9 mouse cellular contexts compared by ENCODE assay signal in genomic region chr6:108532486-108533179, GRCm38 (mm10).
DNase-seq lines count a peak whose midpoint lies in the region; ATAC-seq and TF ChIP-seq lines count a peak whose summit lies in the region.
"Had no signal": no experiment of that assay in that cellular context is flagged by ENCODE, and none has a peak within 500 bp of the region (broad histone marks: within the 10 kb centered on the region; RNA-seq: fewer than 3 reads in every experiment).

No protein-coding gene starts in this region.

- H3K4me3 ChIP-seq in spleen, adult 2 months (ENCODE audit: extremely low read depth, insufficient read depth, insufficient read length) = no peak overlapping the region
- H3K4me3 ChIP-seq in liver, embryonic 13.5 days (replicated peaks) = no peak overlapping the region
- no peak overlapping the region for H3K4me3 ChIP-seq in hindbrain, embryonic 13.5 days
- H3K4me3 ChIP-seq: embryonic facial prominence, embryonic 13.5 days had no signal

- 83% methylated on average over 10 of the region's 10 CpGs for WGBS in spleen, adult 2 months
- WGBS in liver, embryonic 13.5 days (ENCODE audit: insufficient replicate concordance) = 77% methylated on average over 10 of the region's 10 CpGs
- WGBS in hindbrain, embryonic 13.5 days = 82% methylated on average over 10 of the region's 10 CpGs

- H3K27ac ChIP-seq in spleen, adult 2 months (ENCODE audit: insufficient read depth, low read length) = 0 out of 2 replicates have a peak overlapping the region, but pooled peaks have one; percentile 16
- H3K27ac ChIP-seq in liver, embryonic 13.5 days = peak overlapping the region; percentile 85
- H3K27ac ChIP-seq in hindbrain, embryonic 13.5 days = no peak overlapping the region
- H3K27ac ChIP-seq: embryonic facial prominence, embryonic 13.5 days had no signal

- peak overlapping the region; percentile 51 for H3K4me2 ChIP-seq in liver, embryonic 13.5 days
- H3K4me2 ChIP-seq in hindbrain, embryonic 13.5 days = no peak overlapping the region
- H3K4me2 ChIP-seq: embryonic facial prominence, embryonic 13.5 days had no signal

- 0 out of 2 replicates have a peak, but pooled peaks cover 2% of the 10 kb centered on the region for H3K36me3 ChIP-seq in spleen, adult 2 months (ENCODE audit: control insufficient read depth, insufficient read depth, low read length)
- H3K36me3 ChIP-seq in liver, embryonic 13.5 days = no peaks in the 10 kb centered on the region
- no peaks in the 10 kb centered on the region for H3K36me3 ChIP-seq in hindbrain, embryonic 13.5 days
- H3K36me3 ChIP-seq: embryonic facial prominence, embryonic 13.5 days had no signal

- H3K9ac ChIP-seq in liver, embryonic 13.5 days = peak overlapping the region; percentile 58
- no peak overlapping the region for H3K9ac ChIP-seq in hindbrain, embryonic 13.5 days
- H3K9ac ChIP-seq: embryonic facial prominence, embryonic 13.5 days had no signal

- no peak for TF ChIP-seq POLR2A in spleen, adult 2 months (IDR thresholded peaks at IDR 0.05; ENCODE audit: low read depth, low read length)

- H3K9me3 ChIP-seq in liver, embryonic 13.5 days (replicated peaks) = no peaks in the 10 kb centered on the region
- no peaks in the 10 kb centered on the region for H3K9me3 ChIP-seq in hindbrain, embryonic 13.5 days
- H3K9me3 ChIP-seq: embryonic facial prominence, embryonic 13.5 days had no signal

- peaks cover 32% of the 10 kb centered on the region for H3K4me1 ChIP-seq in spleen, adult 2 months (ENCODE audit: control insufficient read depth, insufficient read depth, insufficient read length)
- peaks cover 75% of the 10 kb centered on the region for H3K4me1 ChIP-seq in liver, embryonic 13.5 days (replicated peaks)
- peaks cover 19% of the 10 kb centered on the region for H3K4me1 ChIP-seq in hindbrain, embryonic 13.5 days (replicated peaks)

- DNase-seq in spleen, adult 2 months (ENCODE audit: low read depth in 1 of 2, low spot score in 2 of 2) = peak in 1 of 2 experiments; percentile 20
- no peak for DNase-seq in spleen, adult 18-20 months
- peak; percentile 68 for DNase-seq in heart, postnatal 4 days
- peak; percentile 28 for DNase-seq in liver, embryonic 13.5 days
- DNase-seq in thymus, postnatal 25 days = peak; percentile 57
- DNase-seq in layer of hippocampus, adult 8-10 months (ENCODE audit: low spot score in 2 of 2) = no peak
- DNase-seq in cerebellum, postnatal 36 days = no peak

- no peaks in the 10 kb centered on the region for H3K27me3 ChIP-seq in spleen, adult 2 months (ENCODE audit: control insufficient read depth, insufficient read depth, low read length)
- H3K27me3 ChIP-seq in liver, embryonic 13.5 days = no peaks in the 10 kb centered on the region
- no peaks in the 10 kb centered on the region for H3K27me3 ChIP-seq in hindbrain, embryonic 13.5 days
- H3K27me3 ChIP-seq: embryonic facial prominence, embryonic 13.5 days had no signal

- ATAC-seq in liver, embryonic 13.5 days (ENCODE audit: low read depth) = no peak
- ATAC-seq in hindbrain, embryonic 13.5 days (ENCODE audit: low FRiP score) = no peak

- no peak for TF ChIP-seq CTCF in spleen, adult 2 months (IDR thresholded peaks at IDR 0.05; ENCODE audit: extremely low read depth, insufficient read depth, insufficient read length, insufficient replicate concordance)

Comparison
In these comparisons a context has a peak if more than half of its experiments do, and no peak if none do; other contexts are left out.
1. DNase-seq: peak in heart, postnatal 4 days (single experiment), liver, embryonic 13.5 days (single experiment) and thymus, postnatal 25 days (single experiment); none in spleen, adult 18-20 months (0 of 2), layer of hippocampus, adult 8-10 months (0 of 2) and cerebellum, postnatal 36 days (0 of 2).